In genomic region chr5:44151327-44152051, GRCm38 (mm10) we compare ENCODE assay signal across 8 mouse cellular contexts. TPM values are rescaled to one million over a fixed set of nuclear protein-coding genes. Genes with fewer than 3 reads are reported as not detected.
DNase-seq lines count a peak whose midpoint lies in the region; ATAC-seq lines count a peak whose summit lies in the region.

No protein-coding gene starts in this region.

- DNase-seq in frontal cortex, postnatal 25 days (ENCODE audit: low spot score in 2 of 2), result no peak
- peak; percentile 61 to 68 for DNase-seq in right cerebral cortex, postnatal 10 days (ENCODE audit: low spot score in 2 of 2)
- no peak for DNase-seq in right cerebral cortex, postnatal 25 days
- DNase-seq in layer of hippocampus, postnatal 36 days, result peak; percentile 27 to 34
- DNase-seq in lung, postnatal 4 days, result peak; percentile 57 to 90
- no peak for DNase-seq in MN1 (ENCODE audit: low spot score)

- ATAC-seq in frontal cortex, adult (ENCODE audit: low TSS enrichment), result peak; percentile 48
- ATAC-seq in inflammation-experienced regulatory T-cells, adult 6 months, result no peak

RNA-seq across cellular contexts. Expression of gene Prom1, which starts 49.7 kb away (rescaled TPM):
- total RNA-seq in layer of hippocampus, postnatal 36 days (2021), result 10 to 100 TPM; 19.1 to 20.8 TPM
- polyA plus RNA-seq in inflammation-experienced regulatory T-cells, adult 6 months (2017; shearing (Covaris generic)), result under 1 TPM in 1 of 3 experiments, not detected in 2; 0.58 TPM

Comparison
In these comparisons a context has a peak if more than half of its experiments do, and no peak if none do; other contexts are left out.
1. DNase-seq: peak in right cerebral cortex, postnatal 10 days (2 of 2), layer of hippocampus, postnatal 36 days (2 of 2) and lung, postnatal 4 days (2 of 2); none in frontal cortex, postnatal 25 days (0 of 2), right cerebral cortex, postnatal 25 days (single experiment) and MN1 (single experiment).